Mouse (Mus musculus): Measurements from ENCODE around the gene Edrf1. TPM values are rescaled to one million over a fixed set of nuclear protein-coding genes. Genes with fewer than 3 reads are reported as not detected.

Edrf1 gene
- total and polyA plus RNA-seq, 2 experiments = 8.0 to 18.7 TPM

DNA sequence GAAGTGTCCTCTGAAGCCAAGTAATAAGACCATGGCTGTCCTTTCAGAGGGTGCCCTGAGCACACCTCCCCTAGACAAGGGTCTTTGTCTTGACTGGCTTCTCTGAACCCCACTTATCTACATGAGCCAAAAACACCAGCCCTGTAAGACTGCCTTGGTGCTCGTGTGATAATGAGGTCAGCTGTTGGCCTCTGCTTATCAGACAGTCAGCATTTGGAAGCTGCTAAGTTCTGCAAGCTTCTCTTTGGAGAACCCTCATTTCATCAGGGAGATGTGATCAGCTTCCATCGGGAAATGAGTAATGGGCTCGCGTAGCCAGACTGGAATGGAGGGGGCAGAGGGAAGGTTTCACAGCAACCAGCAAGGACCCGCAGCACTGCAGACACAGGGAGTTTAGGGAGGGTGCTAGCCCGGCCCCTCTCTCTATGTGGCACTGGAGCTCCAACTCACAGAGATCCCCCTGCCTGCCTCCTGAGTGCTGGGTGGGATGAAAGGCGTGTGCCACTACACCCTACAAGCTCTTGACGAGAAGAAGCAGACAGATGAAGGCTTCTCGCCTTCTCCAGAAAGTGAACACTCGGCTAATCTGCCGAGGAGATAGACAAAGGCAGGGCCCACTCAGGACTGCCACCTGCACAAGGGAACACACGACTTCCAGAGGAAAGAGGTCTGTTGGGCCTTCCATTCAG is 60.8 kb downstream of the Edrf1 start:
- DNase-seq (ENCODE audit: extremely low read depth, low read depth, low spot score) = no peak
- H3K27me3 ChIP-seq (ENCODE audit: control insufficient read depth, insufficient read depth, low read length) = no peaks in the 10 kb centered on the region
- peaks cover 17% of the 10 kb centered on the region for H3K36me3 ChIP-seq (ENCODE audit: control insufficient read depth, insufficient read depth, low read length)
- no peaks in the 10 kb centered on the region for H3K4me1 ChIP-seq (ENCODE audit: control insufficient read depth, insufficient read depth, low read length)
- H3K27ac ChIP-seq (replicated peaks; ENCODE audit: insufficient read depth, low read depth, low read length) = no peak overlapping the region
- 89% methylated on average over 12 of the region's 12 CpGs for WGBS
- TF ChIP-seq POLR2A (IDR thresholded peaks at IDR 0.05; ENCODE audit: extremely low read depth, insufficient read depth, low read length) (no peak), CTCF (IDR thresholded peaks at IDR 0.05; ENCODE audit: low read depth, low read length) (no peak)
- no peak overlapping the region for H3K4me3 ChIP-seq (ENCODE audit: insufficient read depth, low read depth, low read length)
- H3K79me2 ChIP-seq (ENCODE audit: control insufficient read depth, insufficient read depth, low read length) = no peaks in the 10 kb centered on the region
- H3K9ac ChIP-seq (ENCODE audit: low read depth, low read length) = no peak overlapping the region

DNA sequence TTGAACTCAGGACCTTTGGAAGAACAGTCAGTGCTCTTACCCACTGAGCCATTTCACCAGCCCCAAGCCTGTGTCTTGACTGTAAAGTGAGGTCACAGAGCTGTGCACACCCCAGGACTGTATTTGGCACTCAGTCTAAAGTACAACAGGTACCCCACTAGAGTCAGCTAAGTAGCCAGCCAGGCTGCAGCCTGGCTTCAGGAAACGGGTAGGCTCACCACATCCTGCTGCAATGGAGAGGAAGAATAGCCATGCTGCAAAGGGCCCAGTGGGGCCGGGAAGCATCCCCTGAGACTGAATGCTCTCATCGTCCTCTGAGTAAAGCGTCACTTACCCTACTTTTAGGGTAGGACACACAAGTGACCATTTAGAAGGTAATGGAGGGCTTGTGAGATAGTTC is 62.5 kb downstream of the Edrf1 start:
- no peaks in the 10 kb centered on the region for H3K4me1 ChIP-seq (ENCODE audit: control insufficient read depth, insufficient read depth, low read length)
- 88% methylated on average over 4 of the region's 4 CpGs for WGBS
- no peak overlapping the region for H3K4me3 ChIP-seq (ENCODE audit: insufficient read depth, low read depth, low read length)
- H3K36me3 ChIP-seq (ENCODE audit: control insufficient read depth, insufficient read depth, low read length) = peaks cover 17% of the 10 kb centered on the region
- no peak overlapping the region for H3K9ac ChIP-seq (ENCODE audit: low read depth, low read length)
- no peaks in the 10 kb centered on the region for H3K79me2 ChIP-seq (ENCODE audit: control insufficient read depth, insufficient read depth, low read length)
- TF ChIP-seq CTCF (IDR thresholded peaks at IDR 0.05; ENCODE audit: low read depth, low read length) (no peak), POLR2A (IDR thresholded peaks at IDR 0.05; ENCODE audit: extremely low read depth, insufficient read depth, low read length) (no peak)
- no peak for DNase-seq (ENCODE audit: extremely low read depth, low read depth, low spot score)
- no peaks in the 10 kb centered on the region for H3K27me3 ChIP-seq (ENCODE audit: control insufficient read depth, insufficient read depth, low read length)
- no peak overlapping the region for H3K27ac ChIP-seq (replicated peaks; ENCODE audit: insufficient read depth, low read depth, low read length)

DNA sequence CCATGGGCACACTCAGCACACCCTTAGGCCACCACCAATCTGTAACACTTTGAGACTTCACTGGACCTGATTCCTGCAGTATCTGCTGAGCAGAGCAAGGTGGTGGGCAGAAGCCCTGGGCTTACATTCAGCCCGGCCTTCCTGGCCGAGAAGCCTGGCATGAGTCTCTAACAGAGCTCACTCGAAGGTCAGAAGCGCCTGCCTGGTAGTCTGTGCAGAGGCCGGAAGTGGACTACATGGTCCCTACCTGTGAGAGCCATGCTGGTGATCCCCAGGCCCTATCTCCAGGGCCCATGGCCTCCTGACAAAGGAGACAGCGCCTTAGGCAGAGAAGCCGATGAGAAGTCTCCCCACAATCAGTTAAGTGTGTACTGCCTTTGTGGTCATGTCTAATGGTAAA is 64.0 kb downstream of the Edrf1 start:
- no peak overlapping the region for H3K9ac ChIP-seq (ENCODE audit: low read depth, low read length)
- no peak overlapping the region for H3K4me3 ChIP-seq (ENCODE audit: insufficient read depth, low read depth, low read length)
- DNase-seq (ENCODE audit: extremely low read depth, low read depth, low spot score) = no peak
- TF ChIP-seq CTCF (IDR thresholded peaks at IDR 0.05; ENCODE audit: low read depth, low read length) (no peak), POLR2A (IDR thresholded peaks at IDR 0.05; ENCODE audit: extremely low read depth, insufficient read depth, low read length) (no peak)
- WGBS = 96% methylated on average over 7 of the region's 7 CpGs
- no peaks in the 10 kb centered on the region for H3K79me2 ChIP-seq (ENCODE audit: control insufficient read depth, insufficient read depth, low read length)
- H3K36me3 ChIP-seq (ENCODE audit: control insufficient read depth, insufficient read depth, low read length) = peaks cover 10% of the 10 kb centered on the region; the same call in 1 of the 2 replicates
- H3K4me1 ChIP-seq (ENCODE audit: control insufficient read depth, insufficient read depth, low read length) = no peaks in the 10 kb centered on the region
- H3K27ac ChIP-seq (replicated peaks; ENCODE audit: insufficient read depth, low read depth, low read length) = no peak overlapping the region
- H3K27me3 ChIP-seq (ENCODE audit: control insufficient read depth, insufficient read depth, low read length) = no peaks in the 10 kb centered on the region

DNA sequence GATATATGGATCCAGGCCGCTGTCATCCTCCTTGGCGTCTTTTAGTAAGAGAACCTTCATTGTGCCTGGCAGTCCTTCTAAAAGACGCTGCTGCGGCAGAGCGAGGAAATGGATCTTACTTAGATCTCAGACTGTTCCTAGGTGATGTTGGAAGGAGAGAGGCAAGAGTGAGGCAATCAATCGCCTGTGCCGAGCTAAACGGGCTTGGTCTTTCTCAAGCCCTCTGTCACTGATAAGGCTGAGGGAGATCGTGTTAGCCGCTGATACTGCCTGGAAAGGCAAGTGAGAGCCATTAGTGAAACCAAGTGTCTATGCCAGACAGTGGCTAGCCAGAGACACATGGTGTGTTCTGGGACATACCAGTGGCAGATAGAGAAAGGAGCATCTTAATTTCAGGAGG is 65.0 kb downstream of the Edrf1 start:
- Histone ChIP-seq H3K4me1 (ENCODE audit: control insufficient read depth, insufficient read depth, low read length) (no peaks in the 10 kb centered on the region), H3K79me2 (ENCODE audit: control insufficient read depth, insufficient read depth, low read length) (no peaks in the 10 kb centered on the region), H3K36me3 (ENCODE audit: control insufficient read depth, insufficient read depth, low read length) (peaks cover 7% of the 10 kb centered on the region; the same call in 1 of the 2 replicates), H3K27me3 (ENCODE audit: control insufficient read depth, insufficient read depth, low read length) (no peaks in the 10 kb centered on the region), H3K27ac (replicated peaks; ENCODE audit: insufficient read depth, low read depth, low read length) (no peak overlapping the region), H3K4me3 (ENCODE audit: insufficient read depth, low read depth, low read length) (no peak overlapping the region), H3K9ac (ENCODE audit: low read depth, low read length) (no peak overlapping the region)
- DNase-seq (ENCODE audit: extremely low read depth, low read depth, low spot score) = no peak
- WGBS = 86% methylated on average over 10 of the region's 10 CpGs
- no peak for TF ChIP-seq CTCF (IDR thresholded peaks at IDR 0.05; ENCODE audit: low read depth, low read length)
- TF ChIP-seq POLR2A (IDR thresholded peaks at IDR 0.05; ENCODE audit: extremely low read depth, insufficient read depth, low read length) = no peak

DNA sequence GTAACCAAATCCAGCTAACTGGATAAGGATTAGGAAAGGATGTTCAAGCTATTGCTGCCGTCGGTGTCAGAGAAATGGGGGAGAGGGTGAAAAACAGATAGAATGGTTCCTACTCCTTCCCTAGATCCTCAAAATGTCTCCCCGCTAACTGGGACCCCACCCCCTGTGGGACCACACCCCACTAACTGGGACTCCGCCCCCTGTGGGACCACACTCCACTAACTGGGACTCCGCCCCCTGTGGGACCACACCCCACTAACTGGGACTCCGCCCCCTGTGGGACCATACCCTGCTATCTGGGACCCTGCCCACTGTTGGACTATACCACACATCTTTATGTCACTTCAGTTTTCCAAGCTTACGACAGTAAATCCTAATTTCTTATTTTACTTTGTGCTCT is 66.6 kb downstream of the Edrf1 start:
- DNase-seq (ENCODE audit: extremely low read depth, low read depth, low spot score) = no peak
- Histone ChIP-seq H3K27ac (replicated peaks; ENCODE audit: insufficient read depth, low read depth, low read length) (no peak overlapping the region), H3K4me3 (ENCODE audit: insufficient read depth, low read depth, low read length) (no peak overlapping the region), H3K9ac (ENCODE audit: low read depth, low read length) (no peak overlapping the region), H3K27me3 (ENCODE audit: control insufficient read depth, insufficient read depth, low read length) (no peaks in the 10 kb centered on the region), H3K4me1 (ENCODE audit: control insufficient read depth, insufficient read depth, low read length) (peaks cover 3% of the 10 kb centered on the region; the same call in 1 of the 2 replicates), H3K79me2 (ENCODE audit: control insufficient read depth, insufficient read depth, low read length) (peaks cover 3% of the 10 kb centered on the region; the same call in 1 of the 2 replicates), H3K36me3 (ENCODE audit: control insufficient read depth, insufficient read depth, low read length) (peaks cover 5% of the 10 kb centered on the region; the same call in 1 of the 2 replicates)
- over 99% methylated on average over 7 of the region's 7 CpGs for WGBS
- TF ChIP-seq POLR2A (IDR thresholded peaks at IDR 0.05; ENCODE audit: extremely low read depth, insufficient read depth, low read length) (no peak), CTCF (IDR thresholded peaks at IDR 0.05; ENCODE audit: low read depth, low read length) (no peak)

DNA sequence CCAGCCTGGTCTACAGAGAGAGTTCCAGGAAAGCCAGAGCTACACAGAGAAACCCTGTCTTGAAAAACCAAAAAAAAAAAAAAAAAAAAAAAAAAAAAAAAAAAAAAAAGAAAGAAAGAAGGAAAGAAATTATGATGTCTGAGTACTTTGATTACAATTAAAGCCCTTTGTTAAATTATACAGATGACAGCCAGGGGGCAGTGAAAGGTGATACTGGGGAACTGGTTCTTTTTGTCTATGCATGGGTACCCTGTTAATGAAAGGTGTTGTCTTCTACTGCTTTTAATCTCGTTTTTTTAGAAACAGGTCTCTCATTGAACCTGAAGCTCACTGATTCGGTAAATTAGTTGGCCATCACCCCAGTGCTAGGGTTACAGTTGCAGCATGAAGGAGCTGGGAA is 70.0 kb downstream of the Edrf1 start:
- no peak overlapping the region for H3K9ac ChIP-seq (ENCODE audit: low read depth, low read length)
- no peaks in the 10 kb centered on the region for H3K36me3 ChIP-seq (ENCODE audit: control insufficient read depth, insufficient read depth, low read length)
- H3K79me2 ChIP-seq (ENCODE audit: control insufficient read depth, insufficient read depth, low read length) = peaks cover 8% of the 10 kb centered on the region; the same call in 1 of the 2 replicates
- no peak for TF ChIP-seq POLR2A (IDR thresholded peaks at IDR 0.05; ENCODE audit: extremely low read depth, insufficient read depth, low read length)
- peak; percentile 10; the same call in 1 of the 2 replicates for TF ChIP-seq CTCF (IDR thresholded peaks at IDR 0.05; ENCODE audit: low read depth, low read length)
- peaks cover 6% of the 10 kb centered on the region for H3K4me1 ChIP-seq (ENCODE audit: control insufficient read depth, insufficient read depth, low read length)
- peak; percentile 32 for DNase-seq (ENCODE audit: extremely low read depth, low read depth, low spot score)
- H3K4me3 ChIP-seq (ENCODE audit: insufficient read depth, low read depth, low read length) = no peak overlapping the region
- no peak overlapping the region for H3K27ac ChIP-seq (replicated peaks; ENCODE audit: insufficient read depth, low read depth, low read length)
- no peaks in the 10 kb centered on the region for H3K27me3 ChIP-seq (ENCODE audit: control insufficient read depth, insufficient read depth, low read length)
- WGBS = 78% methylated on average over 2 of the region's 2 CpGs

Data from liver, adult 2 months (tissue).